Comparison of ENCODE assay signal across 9 mouse cellular contexts in the genomic region with DNA sequence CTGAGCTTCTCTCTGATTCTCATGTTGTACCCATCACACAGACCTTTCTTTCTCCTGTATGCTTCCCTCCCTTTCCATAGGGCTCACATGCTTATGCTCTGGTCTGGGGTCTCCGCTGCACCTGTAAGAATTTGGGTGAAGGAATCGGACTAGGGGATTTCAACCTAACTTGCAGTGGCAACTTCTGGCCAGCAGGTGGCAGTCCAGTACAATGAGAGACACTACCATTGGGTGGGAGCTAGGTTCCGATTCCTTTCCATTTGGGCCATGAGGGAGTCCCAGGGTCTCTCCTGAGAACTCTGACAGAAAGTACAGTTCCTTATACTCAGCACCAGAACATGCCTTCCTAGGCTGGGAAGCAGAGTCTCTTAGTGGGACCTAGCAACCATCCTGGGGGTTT. TPM values are rescaled to one million over a fixed set of nuclear protein-coding genes. Genes with fewer than 3 reads are reported as not detected.
DNase-seq lines count a peak whose midpoint lies in the region; ATAC-seq and TF ChIP-seq lines count a peak whose summit lies in the region.
"Had no signal": no experiment of that assay in that cellular context is flagged by ENCODE, and none has a peak within 500 bp of the region (broad histone marks: within the 10 kb centered on the region; RNA-seq: fewer than 3 reads in every experiment).

No protein-coding gene starts in this region.

- DNase-seq in heart, adult 11 months = peak; percentile 89
- DNase-seq in MN1 (ENCODE audit: low spot score) = peak; percentile 66
- DNase-seq in cerebellum, adult 2 months = peak; percentile 47 to 76
- peak; percentile 65 to 70 for DNase-seq in frontal cortex, postnatal 36 days (ENCODE audit: low spot score in 2 of 2)
- peak; percentile 13 to 47 for DNase-seq in layer of hippocampus, adult 8-10 months (ENCODE audit: low spot score in 2 of 2)
- DNase-seq in spleen, adult 2 months (ENCODE audit: low read depth in 1 of 2, low spot score in 2 of 2) = peak in 1 of 2 experiments; percentile 46

- 15% methylated on average over 3 of the region's 3 CpGs for WGBS in heart, embryonic 11.5 days (ENCODE audit: insufficient replicate concordance)
- 11% methylated on average over 3 of the region's 3 CpGs for WGBS in cerebellum, adult 2 months
- whole genome bisulfite sequencing in spleen, adult 2 months = 19% methylated on average over 3 of the region's 3 CpGs

- H3K9ac ChIP-seq in heart, embryonic 11.5 days (ENCODE audit: low read depth, low read length) = no peak overlapping the region
- H3K9ac ChIP-seq: limb, embryonic 13.5 days had no signal

- H3K27me3 ChIP-seq in heart, embryonic 11.5 days (ENCODE audit: control insufficient read depth, insufficient read depth, low read length) = peaks cover 2% of the 10 kb centered on the region; the same call in 1 of the 2 replicates
- H3K27me3 ChIP-seq in cerebellum, adult 2 months (ENCODE audit: control insufficient read depth, insufficient read depth, low read length) = no peaks in the 10 kb centered on the region
- H3K27me3 ChIP-seq in spleen, adult 2 months (ENCODE audit: control insufficient read depth, insufficient read depth, low read length) = no peaks in the 10 kb centered on the region

- TF ChIP-seq CTCF in cerebellum, adult 2 months (IDR thresholded peaks at IDR 0.05; ENCODE audit: borderline replicate concordance, insufficient read depth, low read depth, low read length) = peak; percentile 98
- peak; percentile 85; the same call in 1 of the 2 replicates for TF ChIP-seq CTCF in spleen, adult 2 months (IDR thresholded peaks at IDR 0.05; ENCODE audit: extremely low read depth, insufficient read depth, insufficient read length, insufficient replicate concordance)

- no peaks in the 10 kb centered on the region for H3K36me3 ChIP-seq in heart, embryonic 11.5 days (ENCODE audit: control insufficient read depth, insufficient read depth, low read length)
- H3K36me3 ChIP-seq in spleen, adult 2 months (ENCODE audit: control insufficient read depth, insufficient read depth, low read length) = no peaks in the 10 kb centered on the region
- H3K36me3 ChIP-seq: limb, embryonic 13.5 days had no signal

- no peaks in the 10 kb centered on the region for H3K4me1 ChIP-seq in heart, embryonic 11.5 days (ENCODE audit: control insufficient read depth, insufficient read depth, low read length)
- no peaks in the 10 kb centered on the region for H3K4me1 ChIP-seq in cerebellum, adult 2 months (ENCODE audit: control insufficient read depth, insufficient read depth, low read length)
- no peaks in the 10 kb centered on the region for H3K4me1 ChIP-seq in spleen, adult 2 months (ENCODE audit: control insufficient read depth, insufficient read depth, insufficient read length)
- H3K4me1 ChIP-seq: limb, embryonic 13.5 days had no signal

- no peak overlapping the region for H3K27ac ChIP-seq in heart, embryonic 11.5 days (ENCODE audit: low read depth, low read length)
- H3K27ac ChIP-seq in cerebellum, adult 2 months (ENCODE audit: insufficient read depth, low read length) = no peak overlapping the region
- H3K27ac ChIP-seq in spleen, adult 2 months (ENCODE audit: insufficient read depth, low read length) = no peak overlapping the region
- H3K27ac ChIP-seq: limb, embryonic 13.5 days had no signal

- TF ChIP-seq POLR2A in cerebellum, adult 2 months (IDR thresholded peaks at IDR 0.05; ENCODE audit: borderline replicate concordance, insufficient read depth, low read length) = no peak
- no peak for TF ChIP-seq POLR2A in spleen, adult 2 months (IDR thresholded peaks at IDR 0.05; ENCODE audit: low read depth, low read length)

- no peak for ATAC-seq in heart, embryonic 11.5 days (replicated peaks; ENCODE audit: insufficient number of reproducible peaks, low FRiP score, low TSS enrichment)
- ATAC-seq in megakaryocyte, adult 5-6 weeks (ENCODE audit: poor library complexity, severe bottlenecking) = 0 out of 2 replicates have a peak, but pooled peaks have one; percentile 59

- H3K9me3 ChIP-seq in heart, embryonic 11.5 days (replicated peaks; ENCODE audit: control insufficient read depth, low read length) = no peaks in the 10 kb centered on the region
- H3K9me3 ChIP-seq: limb, embryonic 13.5 days had no signal

- no peak overlapping the region for H3K4me2 ChIP-seq in heart, embryonic 11.5 days
- H3K4me2 ChIP-seq: limb, embryonic 13.5 days had no signal

- H3K4me3 ChIP-seq in heart, embryonic 11.5 days (ENCODE audit: low read depth, low read length) = no peak overlapping the region
- H3K4me3 ChIP-seq in cerebellum, adult 2 months (replicated peaks; ENCODE audit: insufficient read depth, low read depth, low read length) = no peak overlapping the region
- no peak overlapping the region for H3K4me3 ChIP-seq in spleen, adult 2 months (ENCODE audit: extremely low read depth, insufficient read depth, insufficient read length)
- H3K4me3 ChIP-seq: limb, embryonic 13.5 days had no signal

RNA-seq across cellular contexts. Expression of gene Vrtn, which starts 13.1 kb away (rescaled TPM):
- not detected in 2 replicates for polyA plus RNA-seq in heart, embryonic 11.5 days (2014; fragmentation: Nextera tagmentation; extraction: Ambion mirVana)
- polyA plus RNA-seq in cerebellum, adult 2 months (2012; rRNA removed) = not detected in 2 replicates
- not detected for total RNA-seq in layer of hippocampus, adult 8-10 months (2022)
- total RNA-seq in megakaryocyte, adult 5-6 weeks (2015) = not detected in 2 replicates
- not detected in 2 replicates for total RNA-seq in megakaryocyte, adult 5-6 weeks (2017)
- not detected in 2 replicates for polyA plus RNA-seq in spleen, adult 2 months (2012; rRNA removed)

RNA-seq across cellular contexts. Expression of gene Abcd4, which starts 36.7 kb away (rescaled TPM):
- 8.6 and 9.5 TPM in 2 replicates for polyA plus RNA-seq in heart, embryonic 11.5 days (2014; fragmentation: Nextera tagmentation; extraction: Ambion mirVana)
- 33.5 and 35.2 TPM in 2 replicates for polyA plus RNA-seq in cerebellum, adult 2 months (2012; rRNA removed)
- 10 to 100 TPM; 14.5 to 17.4 (median 15.6) TPM for total RNA-seq in layer of hippocampus, adult 8-10 months (2022)
- total RNA-seq in megakaryocyte, adult 5-6 weeks (2015) = 3.1 and 4.7 TPM in 2 replicates
- total RNA-seq in megakaryocyte, adult 5-6 weeks (2017) = 4.5 TPM in 2 replicates
- 16.6 and 17.0 TPM in 2 replicates for polyA plus RNA-seq in spleen, adult 2 months (2012; rRNA removed)

RNA-seq across cellular contexts. Expression of gene Syndig1l, which starts 44.7 kb away (rescaled TPM):
- polyA plus RNA-seq in heart, embryonic 11.5 days (2014; fragmentation: Nextera tagmentation; extraction: Ambion mirVana) = not detected in 2 replicates
- 24.9 and 28.0 TPM in 2 replicates for polyA plus RNA-seq in cerebellum, adult 2 months (2012; rRNA removed)
- 1 to 10 TPM; 5.9 to 8.0 (median 7.5) TPM for total RNA-seq in layer of hippocampus, adult 8-10 months (2022)
- not detected in 2 replicates for total RNA-seq in megakaryocyte, adult 5-6 weeks (2015)
- not detected in 2 replicates for total RNA-seq in megakaryocyte, adult 5-6 weeks (2017)
- polyA plus RNA-seq in spleen, adult 2 months (2012; rRNA removed) = 0.32 and 0.48 TPM in 2 replicates
- polyA plus RNA-seq: limb, embryonic 13.5 days had no signal

Comparison
In these comparisons a context has a peak if more than half of its experiments do, and no peak if none do; other contexts are left out.
1. RNA of gene Syndig1l, which starts 44.7 kb away (polyA plus RNA-seq): 24.9 to 28.0 TPM in cerebellum, adult 2 months; 0.32 to 0.48 TPM in spleen, adult 2 months and not detected in heart, embryonic 11.5 days; every median in the first group is over 10 times any median in the second.